Mouse (Mus musculus) cortical plate, adult 2 months (tissue): Measurements from ENCODE around the gene Pnpla5.

ENCODE experiments used
- CTCF ChIP-seq: fragments of 200-500 bp; IDR thresholded peaks from 2 replicates; pipeline ENCODE4 v1.5.1; 2011; ENCODE audit warnings: mild to moderate bottlenecking, control low read depth, low read length; ENCODE audit not compliant: insufficient read depth; ENCODE audit errors: extremely low read depth
- POLR2A ChIP-seq: fragments of 200-500 bp; IDR thresholded peaks from 2 replicates; pipeline ENCODE4 v1.6.1; 2011; ENCODE audit warnings: mild to moderate bottlenecking, low read length, control low read depth; ENCODE audit not compliant: insufficient read depth; ENCODE audit errors: extremely low read depth

DNA sequence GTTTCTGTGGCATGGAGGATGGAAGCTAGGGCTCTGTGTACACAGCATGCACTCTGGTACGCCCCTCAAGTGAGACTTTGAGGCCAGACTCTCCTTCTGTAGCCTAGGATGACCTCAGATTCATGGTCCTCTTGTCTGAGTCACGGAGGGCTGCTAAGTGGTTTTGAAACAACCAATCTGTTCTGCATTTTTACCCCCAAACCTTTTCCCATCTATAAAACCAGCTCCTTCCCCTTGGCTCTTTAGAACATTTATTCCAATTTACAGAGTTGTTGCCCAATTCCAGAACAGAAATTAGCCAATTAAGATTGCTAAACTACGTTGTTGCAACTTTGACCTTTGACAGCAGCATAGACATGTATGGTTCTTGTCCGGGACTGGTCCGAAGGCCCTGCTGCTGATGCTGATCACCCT lies 16.6 kb upstream of the Pnpla5 start:
- TF ChIP-seq CTCF: no peak
- no peak for TF ChIP-seq POLR2A
